Mouse (Mus musculus): ENCODE data around the gene Capn12.
A peak's percentile ranks its signal among the peaks of the same experiment; 100 is the strongest.

The Capn12 gene

GRCm38 (mm10) chr7:28919815-28920214 is 38.6 kb downstream of the Capn12 start:
- no peak for ATAC-seq (ENCODE audit: low TSS enrichment)

DNA sequence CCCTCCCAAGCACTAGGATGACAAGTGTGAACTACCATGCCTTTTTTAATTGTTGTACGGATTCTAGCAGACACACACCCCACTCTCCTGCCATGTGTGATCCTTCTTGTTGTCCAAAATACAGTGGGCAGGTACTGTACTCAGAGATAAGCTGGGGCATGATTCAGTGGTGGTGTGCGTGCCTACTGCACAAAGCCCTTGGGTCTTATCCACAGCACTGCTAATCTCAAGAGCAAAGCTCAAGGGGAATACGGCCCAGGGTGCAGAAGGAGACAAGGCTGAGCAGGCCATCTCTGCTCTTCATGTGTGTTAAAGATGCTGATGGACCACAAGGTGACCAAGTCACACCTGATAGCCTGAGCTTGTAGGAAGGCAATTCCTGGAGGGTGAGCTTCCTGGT is 40.0 kb downstream of the Capn12 start:
- no peak for ATAC-seq (ENCODE audit: low TSS enrichment)

DNA sequence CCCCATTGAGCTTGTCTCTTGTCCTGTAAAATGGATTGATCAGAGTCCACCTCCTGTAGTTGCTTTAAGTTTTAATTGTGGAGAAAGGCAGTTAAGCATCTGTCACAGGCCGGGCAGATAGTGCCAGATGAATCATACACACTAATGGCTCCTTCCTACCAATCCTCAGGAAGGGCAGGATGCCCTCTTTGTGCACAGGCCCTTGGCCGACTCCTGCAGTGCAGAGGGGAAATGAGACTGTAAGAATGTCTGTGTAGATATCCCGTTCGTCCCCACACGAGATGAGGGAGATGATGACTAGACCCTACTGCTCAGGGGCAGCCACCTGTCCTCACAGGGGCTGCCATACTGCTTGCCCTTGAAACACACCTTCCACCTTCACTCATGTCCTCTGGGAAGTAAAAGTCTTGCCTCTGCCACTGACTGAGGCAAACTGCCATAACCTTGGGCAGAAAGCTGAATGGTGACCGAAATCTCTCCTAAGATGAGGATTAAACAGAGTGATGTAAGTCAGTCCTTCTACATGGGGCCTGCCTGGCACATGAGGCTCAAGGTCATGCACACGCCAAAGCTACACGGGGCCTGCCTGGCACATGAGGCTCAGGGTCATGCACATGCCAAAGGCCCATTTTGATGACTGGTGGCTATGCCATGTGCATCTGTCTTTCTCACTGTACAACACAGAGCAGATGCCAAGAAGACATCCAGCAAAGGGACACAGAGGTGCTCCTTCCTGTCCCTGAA is 40.7 kb downstream of the Capn12 start:
- ATAC-seq (ENCODE audit: low TSS enrichment), result no peak

- peak; percentile 68 for ATAC-seq (ENCODE audit: low TSS enrichment)
Measured at GRCm38 (mm10) chr7:28922606-28923005, 41.4 kb downstream of the Capn12 start.

- no peak for ATAC-seq (ENCODE audit: low TSS enrichment)
Measured at GRCm38 (mm10) chr7:28923865-28924291, 42.7 kb downstream of the Capn12 start.

DNA sequence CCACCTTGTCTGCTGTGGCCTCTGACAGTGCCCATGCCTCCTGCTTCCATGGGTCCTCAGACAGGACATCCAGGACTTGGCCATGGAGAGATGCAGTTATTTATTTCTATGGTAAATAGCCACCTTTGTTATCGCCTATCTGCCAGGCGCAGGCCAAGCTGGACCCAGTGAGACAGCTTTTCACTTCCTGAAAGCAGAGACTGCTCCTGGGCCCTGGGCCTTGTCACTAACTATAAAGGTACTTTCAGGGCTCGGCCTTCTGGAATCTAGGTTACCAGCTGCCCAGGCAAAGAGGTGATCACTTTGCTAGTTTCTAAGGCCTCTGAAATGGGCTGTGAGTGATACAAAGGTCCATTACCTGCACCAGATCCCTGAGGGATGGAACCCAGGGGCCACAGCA is 43.6 kb downstream of the Capn12 start:
- no peak for ATAC-seq (ENCODE audit: low TSS enrichment)

DNA sequence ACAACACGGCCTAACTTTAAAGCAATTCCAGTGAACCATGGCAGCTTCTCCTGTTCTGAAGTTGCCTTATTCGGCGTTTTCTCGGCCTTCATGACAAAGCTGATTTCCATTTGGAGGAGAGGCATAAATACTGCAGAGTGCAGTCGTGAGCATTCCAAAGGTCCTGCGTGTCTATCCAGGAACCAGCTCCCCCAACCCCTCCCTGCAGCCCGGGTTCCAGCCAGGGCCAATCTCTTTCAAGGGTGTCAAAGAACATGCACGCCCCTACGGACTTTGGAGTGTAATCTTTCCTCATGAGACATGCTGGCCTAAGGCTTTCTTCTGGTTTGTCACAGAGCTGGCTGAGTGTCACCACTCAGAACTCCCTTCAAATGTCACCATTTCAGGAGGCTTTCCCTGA is 44.1 kb downstream of the Capn12 start:
- no peak for ATAC-seq (ENCODE audit: low TSS enrichment)

DNA sequence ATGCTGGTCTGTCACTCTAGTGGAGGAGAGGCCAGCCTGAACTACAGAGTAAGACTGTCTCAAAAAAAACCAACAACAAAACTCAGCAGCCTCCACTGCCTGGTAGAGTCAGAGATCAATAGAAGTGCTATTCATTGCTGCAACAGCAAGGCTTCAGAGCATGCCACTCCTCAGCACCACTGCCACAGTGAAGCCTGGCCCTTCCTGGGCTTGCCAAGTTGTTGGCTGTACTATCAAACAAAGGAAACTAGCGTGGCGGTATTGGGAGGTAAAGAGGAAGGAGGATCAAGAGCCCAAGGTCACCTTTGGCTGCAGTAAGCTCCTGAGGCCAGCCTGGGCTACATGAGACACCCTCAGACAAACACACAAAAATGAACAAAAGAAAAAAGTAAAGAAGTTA is 45.0 kb downstream of the Capn12 start:
- ATAC-seq (ENCODE audit: low TSS enrichment), result no peak

- no peak for ATAC-seq (ENCODE audit: low TSS enrichment)
Measured at GRCm38 (mm10) chr7:28929381-28929780, 48.2 kb downstream of the Capn12 start.

GRCm38 (mm10) chr7:28930320-28931031 is 49.3 kb downstream of the Capn12 start:
- ATAC-seq (ENCODE audit: low TSS enrichment), result peak; percentile 44; the same call in 1 of the 2 replicates

DNA sequence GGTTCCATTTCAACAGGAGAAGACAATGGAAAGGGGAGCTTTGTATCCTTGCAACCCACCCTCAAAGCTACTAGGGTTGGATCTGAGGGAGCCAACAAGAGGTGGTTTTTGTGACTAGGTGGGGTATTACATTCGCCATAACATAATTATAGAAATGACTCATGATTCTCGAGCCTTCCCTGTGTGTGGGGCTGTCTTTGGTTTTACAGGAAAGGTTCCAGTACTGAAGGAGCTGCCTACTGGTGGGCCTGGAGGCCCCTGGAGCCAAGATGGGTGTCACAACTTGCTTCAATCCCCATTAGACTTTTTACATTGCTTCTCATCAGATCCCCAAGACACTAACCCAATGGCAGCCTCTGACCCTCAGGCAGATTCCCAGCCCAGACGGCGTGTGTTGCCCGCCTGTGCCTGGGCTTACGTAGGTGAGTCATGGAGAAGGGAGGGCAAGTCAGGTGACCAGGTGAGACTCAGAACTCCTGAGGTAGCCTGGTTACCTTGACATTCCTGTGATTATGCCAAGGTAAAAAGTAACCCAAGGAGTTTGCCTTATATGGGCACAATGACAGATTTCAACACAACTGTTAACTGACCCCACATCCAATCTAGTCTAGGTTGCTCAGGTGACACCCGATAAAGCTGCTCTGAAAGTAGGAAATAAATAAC is 49.9 kb downstream of the Capn12 start:
- peak; percentile 50; the same call in 1 of the 2 replicates for ATAC-seq (ENCODE audit: low TSS enrichment)

- no peak for ATAC-seq (ENCODE audit: low TSS enrichment)
Measured at GRCm38 (mm10) chr7:28931695-28932039, 50.4 kb downstream of the Capn12 start.

- ATAC-seq (ENCODE audit: low TSS enrichment), result no peak
Measured at GRCm38 (mm10) chr7:28932421-28933041, 51.3 kb downstream of the Capn12 start.

DNA sequence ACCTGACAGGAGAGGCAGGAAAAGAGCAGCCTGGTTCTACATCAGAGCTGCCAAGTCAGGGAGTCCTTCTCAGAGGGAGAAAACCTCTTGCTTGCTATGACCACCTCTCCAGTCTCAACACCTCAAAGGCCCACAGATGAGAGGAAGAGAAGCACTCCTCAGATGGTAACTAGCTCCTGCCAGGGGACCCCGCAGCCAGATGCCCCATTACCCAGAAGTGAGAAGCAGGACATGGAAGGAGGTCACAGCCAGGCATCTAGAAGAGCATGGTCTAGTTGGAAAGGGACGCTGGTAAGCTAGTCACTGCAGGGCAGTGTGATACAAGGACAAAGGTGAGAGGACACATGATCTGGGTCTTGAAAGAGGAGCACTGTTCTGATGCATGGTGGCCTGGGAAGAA is 52.6 kb downstream of the Capn12 start:
- no peak for ATAC-seq (ENCODE audit: low TSS enrichment)

- no peak for ATAC-seq (ENCODE audit: low TSS enrichment)
Measured at GRCm38 (mm10) chr7:28936787-28937186, 55.6 kb downstream of the Capn12 start.

DNA sequence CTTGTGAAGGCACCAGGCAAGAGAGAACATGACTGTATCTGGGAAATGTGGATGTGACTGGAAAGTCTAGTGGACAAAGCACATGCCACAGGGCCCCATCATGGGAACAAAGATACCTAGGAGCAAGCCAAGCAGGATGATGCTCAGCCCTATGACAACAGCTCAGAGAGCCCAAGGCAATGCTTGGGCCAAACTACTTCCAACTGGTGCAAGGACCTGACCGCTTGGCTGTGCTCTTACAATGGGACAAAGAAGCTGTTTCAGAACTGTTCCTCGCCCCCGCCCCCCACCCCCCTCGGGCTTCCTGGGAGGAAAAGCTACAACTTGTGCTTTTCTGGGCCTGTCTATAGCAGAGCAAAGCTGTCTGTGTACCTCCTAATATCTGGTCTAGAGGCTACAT is 57.4 kb downstream of the Capn12 start:
- ATAC-seq (ENCODE audit: low TSS enrichment), result 0 out of 2 replicates have a peak, but pooled peaks have one; percentile 17

DNA sequence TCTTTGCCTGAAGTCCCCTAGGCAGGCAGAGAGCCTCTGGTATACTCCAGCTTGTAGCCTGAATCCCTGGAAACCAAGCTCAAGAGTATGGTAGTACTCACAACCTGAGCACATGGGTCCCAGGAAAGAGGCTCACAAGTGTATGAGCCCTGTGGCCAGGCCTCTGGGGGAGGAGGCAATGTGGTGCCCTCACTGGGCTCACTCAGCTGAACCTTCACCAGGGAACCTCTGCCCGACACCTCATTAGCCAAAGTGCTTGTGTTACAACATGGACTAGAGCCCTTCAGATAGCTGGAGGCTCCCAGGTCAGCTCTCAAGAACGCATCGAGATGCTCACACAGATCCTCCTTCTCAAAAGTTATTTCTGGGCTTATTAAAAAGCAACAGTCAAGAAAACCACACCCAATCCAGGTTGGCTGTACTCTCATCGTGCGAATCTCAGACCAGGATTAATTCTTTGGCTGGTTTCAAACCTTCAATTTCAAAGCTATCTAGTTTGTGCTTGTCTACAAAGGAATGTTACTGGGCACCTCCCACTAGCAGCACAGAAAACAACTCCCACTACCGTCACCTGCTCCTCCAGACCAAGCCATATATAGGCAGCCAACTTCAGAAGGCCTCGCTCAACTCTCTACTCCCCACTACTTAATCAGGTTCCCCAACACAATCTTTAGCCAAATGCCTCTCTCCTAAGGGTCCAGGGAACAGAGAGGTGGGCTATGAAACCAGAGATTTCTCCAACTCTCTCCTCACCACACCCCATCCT is 58.4 kb downstream of the Capn12 start:
- 0 out of 2 replicates have a peak, but pooled peaks have one; percentile 25 for ATAC-seq (ENCODE audit: low TSS enrichment)

DNA sequence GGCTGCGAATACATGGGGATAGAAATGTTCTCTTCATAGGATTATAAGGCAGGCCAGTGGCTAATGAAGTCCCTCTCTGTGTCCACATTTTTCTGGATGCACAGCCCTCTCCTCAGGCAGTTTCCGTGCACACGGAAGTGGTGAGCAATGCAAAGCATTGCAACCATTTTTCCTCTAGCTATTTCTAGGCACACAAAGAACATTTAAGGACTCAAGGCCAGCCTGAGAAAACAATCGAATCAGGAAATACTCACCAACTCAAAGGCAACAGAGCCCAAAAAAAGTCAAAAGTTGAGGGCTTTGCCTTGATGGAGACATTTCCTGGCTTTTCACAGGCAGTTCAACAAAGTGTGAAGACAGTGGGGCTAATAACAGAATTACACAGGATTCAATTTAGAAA is 59.9 kb downstream of the Capn12 start:
- ATAC-seq (ENCODE audit: low TSS enrichment), result no peak

DNA sequence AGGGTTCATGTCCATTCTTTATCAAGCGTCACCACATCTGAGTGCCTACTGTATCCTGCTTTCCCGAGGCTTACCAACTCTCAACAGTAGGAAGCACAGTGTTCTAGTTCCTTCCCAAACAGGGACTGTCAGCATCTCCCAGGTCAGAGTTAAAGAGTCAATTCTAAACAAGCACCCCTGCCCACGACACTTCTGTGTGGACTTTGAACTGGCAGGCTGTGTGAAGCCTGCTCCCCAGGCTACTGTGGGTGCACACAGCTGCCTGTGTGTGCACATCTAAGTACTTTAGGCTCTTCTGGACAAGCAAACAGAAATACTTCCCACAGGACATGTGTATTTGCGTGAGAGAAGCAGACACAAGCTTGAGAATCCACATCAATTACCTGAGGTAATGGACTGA is 60.3 kb downstream of the Capn12 start:
- no peak for ATAC-seq (ENCODE audit: low TSS enrichment)

All from frontal cortex, adult (tissue).